Mouse (Mus musculus) G1E (cell line): ENCODE measurements around the gene Hand1.

Experiments
- CTCF ChIP-seq: IDR thresholded peaks from 2 replicates; pipeline ENCODE4 v1.5.1; 2012; ENCODE audit warnings: low read depth, low read length, inconsistent platforms, mixed read lengths
- GATA1 ChIP-seq: IDR thresholded peaks from 2 replicates; pipeline ENCODE4 v1.6.1; 2012; ENCODE audit warnings: borderline replicate concordance, low read length, inconsistent platforms, mixed read lengths

DNA sequence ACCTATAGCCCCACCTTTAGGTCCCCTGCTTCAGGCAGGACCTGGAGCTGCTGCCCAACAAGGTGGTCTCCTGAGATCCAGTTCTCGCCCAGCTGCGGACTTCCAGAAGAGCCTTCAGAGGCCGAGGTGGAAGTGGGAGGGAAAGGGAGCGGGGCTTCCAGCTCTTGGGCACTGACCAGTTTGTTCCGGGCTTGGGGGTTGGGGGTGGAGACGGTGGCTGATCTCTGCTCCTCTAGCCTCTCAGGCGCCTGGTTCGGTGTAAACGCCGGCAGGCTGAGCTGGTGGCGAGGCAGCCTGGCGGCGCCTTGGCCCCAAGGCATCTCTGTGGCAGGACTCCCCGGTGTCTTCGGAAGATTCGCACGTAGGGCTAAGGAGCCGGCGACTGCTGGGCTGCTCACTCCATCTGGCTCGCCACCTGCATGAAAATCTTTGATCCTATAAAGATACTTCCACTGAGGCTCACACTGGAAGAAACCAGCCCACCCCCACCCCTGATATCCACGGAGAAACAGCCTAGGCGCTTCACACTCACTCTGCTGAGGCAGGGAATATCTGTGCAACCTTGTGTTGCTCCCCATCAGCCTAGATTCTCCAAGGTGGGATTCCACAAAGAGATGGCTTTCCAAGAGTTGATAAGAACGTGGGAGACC is at the start of gene Hand1:
- no peak for TF ChIP-seq GATA1
- no peak for TF ChIP-seq CTCF
